Mouse (Mus musculus) brain, embryonic 14.5 days (tissue): ENCODE results near the gene Grm3.

ENCODE experiments used
- CTCF ChIP-seq: fragments of 200-500 bp; IDR thresholded peaks from 2 replicates; pipeline ENCODE4 v1.5.1; 2012; ENCODE audit warnings: inconsistent platforms, mild to moderate bottlenecking, moderate library complexity, borderline replicate concordance; ENCODE audit not compliant: insufficient read depth, insufficient read length; ENCODE audit errors: extremely low read depth
- POLR2A ChIP-seq: fragments of 200-500 bp; IDR thresholded peaks from 2 replicates; pipeline ENCODE4 v1.6.1; 2012; ENCODE audit warnings: mild to moderate bottlenecking, inconsistent platforms, borderline replicate concordance; ENCODE audit not compliant: poor library complexity, insufficient read depth, insufficient read length, severe bottlenecking; ENCODE audit errors: extremely low read depth

DNA sequence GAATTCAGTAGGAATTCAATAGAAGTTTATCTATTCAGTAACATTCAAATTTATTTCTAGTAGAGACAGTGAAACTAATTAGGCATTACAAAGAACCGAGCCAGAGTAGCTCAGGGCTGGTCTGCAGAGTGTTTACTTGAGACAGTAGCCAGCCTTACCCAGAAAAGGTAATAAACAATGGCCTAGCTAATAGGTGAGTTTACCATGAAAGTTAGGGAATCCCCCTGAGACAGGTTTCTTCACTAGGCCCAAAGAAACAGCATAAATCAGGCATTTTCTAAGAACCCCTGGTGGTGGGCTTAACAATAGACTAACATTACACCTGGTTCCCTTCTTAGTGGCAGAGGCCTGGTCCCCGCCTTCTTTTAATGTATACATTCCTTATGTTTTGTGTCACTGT is 30.8 kb upstream of the Grm3 start:
- TF ChIP-seq CTCF (no peak), POLR2A (no peak)
